Mouse (Mus musculus) spleen, postnatal 4 days (tissue): ENCODE measurements around the gene 4933406M09Rik.

ENCODE experiments used
- DNase-seq, 2 experiments: peaks; one replicate each; pipeline ENCODE4 v3.0.0; 2022; ENCODE audit warnings: low spot score in 2 of 2

4933406M09Rik gene

GRCm38 (mm10) chr1:134385666-134386065, at the start of gene 4933406M09Rik:
TSS of gene 4933406M09Rik (plus strand) at chr1:134385940.
- DNase-seq, result no peak

- no peak for DNase-seq
Measured at GRCm38 (mm10) chr1:134336958-134337710, 48.6 kb upstream of the 4933406M09Rik start.

- DNase-seq, result no peak
Measured at GRCm38 (mm10) chr1:134339162-134339561, 46.6 kb upstream of the 4933406M09Rik start.

GRCm38 (mm10) chr1:134339757-134340619, 45.8 kb upstream of the 4933406M09Rik start:
- DNase-seq, result no peak

GRCm38 (mm10) chr1:134341641-134342277, 44.0 kb upstream of the 4933406M09Rik start:
- DNase-seq, result peak in 1 of 2 experiments; percentile 55

- peak in 1 of 2 experiments; percentile 53 for DNase-seq
Measured at GRCm38 (mm10) chr1:134342278-134342664, 43.5 kb upstream of the 4933406M09Rik start.

- peak in 1 of 2 experiments; percentile 56 for DNase-seq
Measured at GRCm38 (mm10) chr1:134342781-134343310, 42.9 kb upstream of the 4933406M09Rik start.

GRCm38 (mm10) chr1:134343567-134343966, 42.2 kb upstream of the 4933406M09Rik start:
- DNase-seq, result peak in 1 of 2 experiments; percentile 50

- DNase-seq, result peak; percentile 84 to 92
Measured at GRCm38 (mm10) chr1:134344005-134344950, 41.5 kb upstream of the 4933406M09Rik start.

GRCm38 (mm10) chr1:134345075-134345474, 40.7 kb upstream of the 4933406M09Rik start:
- DNase-seq, result no peak

- DNase-seq, result no peak
Measured at GRCm38 (mm10) chr1:134347791-134348190, 37.9 kb upstream of the 4933406M09Rik start.

- DNase-seq, result no peak
Measured at GRCm38 (mm10) chr1:134353326-134353725, 32.4 kb upstream of the 4933406M09Rik start.

GRCm38 (mm10) chr1:134357461-134357860, 28.3 kb upstream of the 4933406M09Rik start:
- DNase-seq, result no peak

- no peak for DNase-seq
Measured at GRCm38 (mm10) chr1:134360656-134361055, 25.1 kb upstream of the 4933406M09Rik start.

- no peak for DNase-seq
Measured at GRCm38 (mm10) chr1:134361195-134361856, 24.4 kb upstream of the 4933406M09Rik start.

- peak; percentile 97 to 98 for DNase-seq
Measured at GRCm38 (mm10) chr1:134361857-134362212, 23.9 kb upstream of the 4933406M09Rik start, which contains the start of gene Tmem183a. TSS of gene Tmem183a (minus strand) at chr1:134361979.

- DNase-seq, result no peak
Measured at GRCm38 (mm10) chr1:134363194-134363593, 22.5 kb upstream of the 4933406M09Rik start.

- DNase-seq, result no peak
Measured at GRCm38 (mm10) chr1:134365491-134365890, 20.2 kb upstream of the 4933406M09Rik start.

- peak; percentile 58 to 76 for DNase-seq
Measured at GRCm38 (mm10) chr1:134368777-134369337, 16.9 kb upstream of the 4933406M09Rik start.

- no peak for DNase-seq
Measured at GRCm38 (mm10) chr1:134374124-134374523, 11.6 kb upstream of the 4933406M09Rik start.
